Mouse (Mus musculus): ENCODE data around the gene Prpf38a.
A peak's percentile ranks its signal among the peaks of the same experiment; 100 is the strongest.

Prpf38a gene

GRCm38 (mm10) chr4:108578840-108579742, at the start of gene Prpf38a, which contains the start of gene Orc1:
TSS of gene Prpf38a (minus strand) at chr4:108579336.
TSS of gene Orc1 (plus strand) at chr4:108579423.
- DNase-seq (ENCODE audit: low read depth, low spot score): peak; percentile 93

- DNase-seq (ENCODE audit: low read depth, low spot score): no peak
Observed at GRCm38 (mm10) chr4:108627066-108627465, 47.9 kb upstream of the Prpf38a start.

- DNase-seq (ENCODE audit: low read depth, low spot score): no peak
Observed at GRCm38 (mm10) chr4:108621504-108621903, 42.4 kb upstream of the Prpf38a start.

GRCm38 (mm10) chr4:108620536-108620935, 41.4 kb upstream of the Prpf38a start:
- DNase-seq (ENCODE audit: low read depth, low spot score): no peak

- peak; percentile 87 for DNase-seq (ENCODE audit: low read depth, low spot score)
Observed at GRCm38 (mm10) chr4:108619587-108620341, 40.6 kb upstream of the Prpf38a start, which contains the start of gene Cc2d1b. TSS of gene Cc2d1b (plus strand) at chr4:108619940.

GRCm38 (mm10) chr4:108619165-108619564, 40.0 kb upstream of the Prpf38a start:
- peak; percentile 9 for DNase-seq (ENCODE audit: low read depth, low spot score)

GRCm38 (mm10) chr4:108618586-108618985, 39.5 kb upstream of the Prpf38a start:
- DNase-seq (ENCODE audit: low read depth, low spot score): no peak

- no peak for DNase-seq (ENCODE audit: low read depth, low spot score)
Observed at GRCm38 (mm10) chr4:108610935-108611334, 31.8 kb upstream of the Prpf38a start.

GRCm38 (mm10) chr4:108608651-108609050, 29.5 kb upstream of the Prpf38a start:
- no peak for DNase-seq (ENCODE audit: low read depth, low spot score)

GRCm38 (mm10) chr4:108601870-108602269, 22.7 kb upstream of the Prpf38a start:
- no peak for DNase-seq (ENCODE audit: low read depth, low spot score)

GRCm38 (mm10) chr4:108598306-108598705, 19.2 kb upstream of the Prpf38a start:
- DNase-seq (ENCODE audit: low read depth, low spot score): no peak

GRCm38 (mm10) chr4:108595785-108596184, 16.6 kb upstream of the Prpf38a start:
- DNase-seq (ENCODE audit: low read depth, low spot score): no peak

- DNase-seq (ENCODE audit: low read depth, low spot score): no peak
Observed at GRCm38 (mm10) chr4:108593376-108593775, 14.2 kb upstream of the Prpf38a start.

- DNase-seq (ENCODE audit: low read depth, low spot score): no peak
Observed at GRCm38 (mm10) chr4:108579743-108580411, 741 bp upstream of the Prpf38a start.

GRCm38 (mm10) chr4:108572644-108573043, 6.5 kb downstream of the Prpf38a start:
- DNase-seq (ENCODE audit: low read depth, low spot score): no peak

GRCm38 (mm10) chr4:108565026-108565425, 14.1 kb downstream of the Prpf38a start:
- no peak for DNase-seq (ENCODE audit: low read depth, low spot score)

GRCm38 (mm10) chr4:108539701-108540100, 39.4 kb downstream of the Prpf38a start:
- DNase-seq (ENCODE audit: low read depth, low spot score): no peak

All from retina, postnatal 7 days (tissue).